Mouse (Mus musculus) ES-CJ7 (cell line): ENCODE results near the gene Sbno1.
"Not testable (repeated sequence)": the region's sequence is repeated elsewhere in the genome, so short reads cannot be mapped to it uniquely, and the experiment has no call there.

Experiments used
- DNase-seq: peaks from one replicate; pipeline ENCODE4 v3.0.0; 2011; ENCODE audit warnings: low read depth, low spot score

Sbno1 gene

GRCm38 (mm10) chr5:124425412-124426259 is at the start of gene Sbno1:
Sbno1 (minus strand) TSS chr5:124426001.
- DNase-seq = peak; percentile 98

GRCm38 (mm10) chr5:124470591-124471171 is 44.9 kb upstream of the Sbno1 start:
- no peak for DNase-seq

- DNase-seq = no peak
These were observed 43.7 kb upstream of the Sbno1 start for GRCm38 (mm10) chr5:124469486-124469885.

GRCm38 (mm10) chr5:124468365-124468764 is 42.6 kb upstream of the Sbno1 start:
- DNase-seq = no peak

- DNase-seq = no peak
These were observed 42.0 kb upstream of the Sbno1 start for GRCm38 (mm10) chr5:124467766-124468165.

GRCm38 (mm10) chr5:124464905-124465304 is 39.1 kb upstream of the Sbno1 start:
- DNase-seq = peak; percentile 65

GRCm38 (mm10) chr5:124463462-124463861 is 37.7 kb upstream of the Sbno1 start:
- DNase-seq = no peak

- DNase-seq = no peak
These were observed 36.7 kb upstream of the Sbno1 start for GRCm38 (mm10) chr5:124462297-124463025.

GRCm38 (mm10) chr5:124460922-124461321 is 35.1 kb upstream of the Sbno1 start:
- not testable (repeated sequence) for DNase-seq

- no peak for DNase-seq
These were observed 31.0 kb upstream of the Sbno1 start for GRCm38 (mm10) chr5:124456762-124457161.

GRCm38 (mm10) chr5:124454082-124454419 is 28.2 kb upstream of the Sbno1 start:
- no peak for DNase-seq

- no peak for DNase-seq
These were observed 27.7 kb upstream of the Sbno1 start for GRCm38 (mm10) chr5:124453339-124454081.

- DNase-seq = no peak
These were observed 26.9 kb upstream of the Sbno1 start for GRCm38 (mm10) chr5:124452494-124453228.

- no peak for DNase-seq
These were observed 25.0 kb upstream of the Sbno1 start for GRCm38 (mm10) chr5:124450641-124451340.

- no peak for DNase-seq
These were observed 24.2 kb upstream of the Sbno1 start for GRCm38 (mm10) chr5:124450051-124450450.

- DNase-seq = no peak
These were observed 23.7 kb upstream of the Sbno1 start for GRCm38 (mm10) chr5:124449494-124449893.

- peak; percentile 91 for DNase-seq
These were observed 20.6 kb upstream of the Sbno1 start for GRCm38 (mm10) chr5:124446301-124446881.

GRCm38 (mm10) chr5:124445621-124446293 is 20.0 kb upstream of the Sbno1 start:
- no peak for DNase-seq
